Mouse (Mus musculus) G1E-ER4 (cell line): ENCODE measurements around the gene Rarres1. TPM values are rescaled to one million over a fixed set of nuclear protein-coding genes. Genes with fewer than 3 reads are reported as not detected.

Source experiments
- GATA1 ChIP-seq: IDR thresholded peaks from one replicate; pipeline ENCODE4 v1.8.0; 2012; ENCODE audit warnings: low read length, inconsistent platforms
- polyA plus RNA-seq: library from polyadenylated mRNA; stranded (reverse); fragments of >175 nt; gene quantifications from 2 replicates; pipeline ENCODE4 v1.2.3, GENCODE M21; 2012

Gene Rarres1
- polyA plus RNA-seq, 1 experiment, result not detected

DNA sequence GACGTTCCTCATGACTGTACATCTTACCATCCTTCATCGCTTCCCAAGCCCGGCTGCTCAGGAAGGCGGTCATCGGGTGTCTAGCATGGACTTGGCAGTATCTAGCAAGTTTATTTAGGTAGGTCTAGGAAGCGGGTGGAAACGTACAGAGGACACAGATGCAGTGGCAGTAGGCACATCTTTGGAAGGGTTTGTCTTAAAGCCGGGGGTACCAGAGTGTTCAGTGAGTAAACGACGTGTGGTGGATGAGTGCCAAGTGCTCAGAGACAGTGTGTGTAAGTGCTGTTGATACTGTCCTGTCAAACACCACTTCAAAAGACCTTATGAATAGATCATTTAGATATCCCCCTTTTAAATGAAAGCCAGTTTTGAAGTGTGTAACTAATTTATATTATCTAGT lies 52.7 kb downstream of the Rarres1 start:
- TF ChIP-seq GATA1, result no peak

GRCm38 (mm10) chr3:67462015-67462414 lies 53.3 kb downstream of the Rarres1 start:
- no peak for TF ChIP-seq GATA1

- TF ChIP-seq GATA1, result no peak
Measured at GRCm38 (mm10) chr3:67459881-67460280, 55.4 kb downstream of the Rarres1 start.

DNA sequence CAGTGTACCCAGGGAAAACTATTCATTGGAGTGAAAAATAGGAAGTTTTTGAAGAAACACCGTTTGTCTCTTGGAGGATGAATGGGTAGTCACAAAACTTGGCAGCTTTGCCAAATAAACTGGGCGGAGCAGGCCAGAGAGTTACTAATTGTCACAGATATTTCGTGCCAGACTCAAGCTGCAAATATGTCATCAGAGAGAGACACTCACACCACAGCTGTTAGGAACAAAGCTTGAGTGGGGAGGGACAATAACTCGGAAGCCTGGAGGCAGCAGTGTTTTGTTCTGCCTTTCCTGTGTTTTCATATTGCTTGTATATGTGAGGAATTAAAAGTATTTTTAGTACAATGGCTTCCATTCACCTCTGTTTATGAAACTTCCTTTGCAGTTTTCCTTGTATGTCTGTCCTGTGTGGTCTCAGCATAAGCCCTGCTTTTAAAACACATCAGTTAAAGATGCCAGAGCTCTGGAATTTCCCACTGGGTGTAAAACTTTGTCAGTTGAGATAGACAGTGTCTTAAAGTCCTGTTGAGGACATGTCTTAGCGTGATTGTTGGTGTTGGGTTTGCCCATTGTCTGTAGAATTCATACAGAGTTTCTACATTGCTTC lies 64.6 kb downstream of the Rarres1 start:
- TF ChIP-seq GATA1, result no peak

DNA sequence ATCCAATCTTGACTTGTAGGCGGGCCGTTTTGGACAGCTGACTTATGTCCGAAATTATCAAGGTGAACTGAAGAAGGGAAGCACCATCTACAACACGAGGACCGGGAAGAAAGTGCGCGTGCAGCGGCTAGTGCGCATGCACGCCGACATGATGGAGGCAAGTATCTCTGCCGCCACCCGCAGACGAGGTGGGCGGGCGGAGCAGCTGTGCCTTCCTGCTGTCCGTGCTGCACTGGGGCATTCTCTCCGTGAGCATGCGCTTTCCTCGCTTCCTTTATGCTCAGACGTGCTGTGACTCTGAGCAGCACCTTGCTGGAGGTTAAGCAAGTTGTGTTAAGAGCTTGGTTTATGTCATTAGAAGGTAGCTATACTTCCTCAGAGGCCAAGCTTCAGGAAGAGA lies 65.7 kb downstream of the Rarres1 start:
- no peak for TF ChIP-seq GATA1

GRCm38 (mm10) chr3:67447143-67447542 lies 68.2 kb downstream of the Rarres1 start:
- TF ChIP-seq GATA1, result no peak

- TF ChIP-seq GATA1, result no peak
Measured at GRCm38 (mm10) chr3:67434011-67434410, 81.3 kb downstream of the Rarres1 start.

- TF ChIP-seq GATA1, result no peak
Measured at GRCm38 (mm10) chr3:67429999-67430380, 85.3 kb downstream of the Rarres1 start, which contains the start of gene Gfm1. Gene Gfm1 (plus strand): TSS chr3:67430096.

DNA sequence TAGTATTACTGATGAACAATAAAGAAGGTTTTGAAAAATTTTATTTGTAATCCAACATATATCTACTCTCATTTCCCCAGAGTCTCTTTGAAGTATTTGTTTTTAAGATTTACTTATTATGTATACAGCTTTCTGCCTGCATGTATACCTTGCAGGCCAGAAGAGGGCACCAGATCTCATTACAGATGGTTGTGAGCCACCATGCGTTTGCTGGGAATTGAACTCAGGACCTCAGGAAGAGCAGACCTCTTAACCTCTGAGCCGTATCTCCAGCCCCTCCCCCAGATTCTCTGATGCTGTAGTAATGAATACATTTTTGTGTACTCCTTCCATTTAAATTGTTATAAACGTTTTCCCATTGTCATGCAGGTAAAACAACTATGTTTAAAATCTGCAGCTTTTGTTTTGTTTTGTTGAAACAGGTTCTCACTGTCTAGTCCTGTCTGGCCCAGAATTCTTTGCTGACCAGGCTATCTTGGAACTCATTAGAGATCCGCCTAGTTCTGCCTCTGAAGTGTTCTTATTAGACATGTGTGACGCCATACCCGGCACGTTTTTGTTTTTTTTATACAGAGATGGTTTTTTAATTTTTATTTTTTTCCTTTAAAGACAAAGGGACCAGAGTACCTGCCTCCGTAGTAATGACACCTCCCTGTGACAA lies 85.9 kb downstream of the Rarres1 start:
- TF ChIP-seq GATA1, result no peak

Other genes with a start within 250 kb of the Rarres1 start
- gene Mlf1, start 141.4 kb downstream of the Rarres1 start, polyA plus RNA-seq, result not detected in 2 replicates
- gene Gm17402, start 140.4 kb downstream of the Rarres1 start, polyA plus RNA-seq, result not detected in 2 replicates
- 7.7 and 12.5 TPM in 2 replicates for gene Gfm1, start 85.4 kb downstream of the Rarres1 start, polyA plus RNA-seq
- gene Lxn, start 51.6 kb downstream of the Rarres1 start, polyA plus RNA-seq, result 32.6 TPM in 2 replicates
- 20.6 and 34.0 TPM in 2 replicates for gene Mfsd1, start 67.2 kb upstream of the Rarres1 start, polyA plus RNA-seq